Mouse (Mus musculus): ENCODE measurements around the gene Gm17720. TPM values are rescaled to one million over a fixed set of nuclear protein-coding genes. Genes with fewer than 3 reads are reported as not detected.

The Gm17720 gene
- polyA plus RNA-seq, 1 experiment: not detected

GRCm38 (mm10) chr8:110091869-110092268 is 10.7 kb downstream of the Gm17720 start:
- Histone ChIP-seq H3K4me1 (ENCODE audit: control insufficient read depth) (no peaks in the 10 kb centered on the region), H3K36me3 (ENCODE audit: control insufficient read depth) (peaks cover 9% of the 10 kb centered on the region), H3K27me3 (ENCODE audit: control insufficient read depth) (no peaks in the 10 kb centered on the region), H3K9me3 (ENCODE audit: control insufficient read depth, low read length) (peaks cover 21% of the 10 kb centered on the region), H3K4me3 (replicated peaks) (no peak overlapping the region)
- TF ChIP-seq GATA1 (IDR thresholded peaks at IDR 0.05; ENCODE audit: low read length) (no peak), TAL1 (IDR thresholded peaks at IDR 0.05; ENCODE audit: low read length) (no peak)

- TF ChIP-seq TAL1 (IDR thresholded peaks at IDR 0.05; ENCODE audit: low read length): no peak
- no peak for TF ChIP-seq GATA1 (IDR thresholded peaks at IDR 0.05; ENCODE audit: low read length)
- Histone ChIP-seq H3K36me3 (ENCODE audit: control insufficient read depth) (no peaks in the 10 kb centered on the region; the same call in 1 of the 2 replicates), H3K4me1 (ENCODE audit: control insufficient read depth) (peaks cover 9% of the 10 kb centered on the region), H3K9me3 (ENCODE audit: control insufficient read depth, low read length) (peaks cover 3% of the 10 kb centered on the region; the same call in 1 of the 2 replicates), H3K27me3 (ENCODE audit: control insufficient read depth) (peaks cover 7% of the 10 kb centered on the region), H3K4me3 (replicated peaks) (no peak overlapping the region)
These were observed 20.0 kb downstream of the Gm17720 start for GRCm38 (mm10) chr8:110082416-110083105.

DNA sequence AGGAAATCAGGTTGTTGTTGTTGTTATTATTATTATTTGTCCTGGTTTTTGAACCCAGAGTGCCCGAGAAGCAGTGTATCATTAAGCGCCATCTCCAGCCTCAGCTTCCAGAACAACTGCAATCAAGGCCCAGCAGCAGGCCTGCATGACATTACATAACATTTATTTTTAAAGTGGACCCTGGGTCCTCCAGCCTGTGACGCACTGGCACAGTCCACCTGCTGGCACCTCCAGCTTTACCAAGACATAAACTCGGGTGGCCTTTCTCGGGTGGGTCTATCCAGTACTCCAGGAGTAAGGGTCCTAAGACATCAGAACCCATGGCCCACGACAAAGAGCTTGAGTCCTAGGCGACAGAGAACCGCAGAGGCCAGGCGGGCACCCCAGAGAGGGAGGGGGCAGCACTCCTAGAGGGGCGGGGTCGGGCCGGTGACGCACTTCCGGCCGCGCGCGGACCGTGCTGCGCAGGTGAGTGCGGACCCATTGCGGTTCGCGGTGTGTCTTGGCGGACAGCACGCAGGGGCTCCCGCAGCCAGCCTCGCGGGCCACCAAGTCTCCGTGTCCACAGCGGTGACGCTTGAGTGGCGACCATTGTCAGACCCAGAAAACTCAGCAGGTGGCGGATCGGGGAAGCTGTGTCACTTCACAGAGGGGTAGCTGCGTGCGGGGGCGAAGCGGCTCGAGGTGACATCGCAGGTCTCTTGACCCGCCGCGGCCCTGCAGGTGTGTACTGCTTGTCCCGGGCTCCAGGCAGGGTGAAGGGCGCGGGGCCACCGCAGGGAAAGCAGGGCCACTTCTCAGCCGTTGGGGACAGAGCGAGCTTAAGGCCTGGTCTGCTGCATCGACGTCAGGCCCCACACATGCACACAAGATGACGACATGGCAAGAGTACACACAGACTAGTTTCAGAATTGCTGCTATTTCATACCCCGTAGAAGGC is 23.0 kb downstream of the Gm17720 start, which contains the start of gene Zfp612:
Gene Zfp612 (plus strand): TSS at position 465 of the 940 bp plus-strand sequence.
- peak within 1 kb of the TSS; percentile 63 for H3K4me3 ChIP-seq (replicated peaks)
- TF ChIP-seq GATA1 (IDR thresholded peaks at IDR 0.05; ENCODE audit: low read length) (no peak), TAL1 (IDR thresholded peaks at IDR 0.05; ENCODE audit: low read length) (no peak)
- H3K27me3 ChIP-seq (ENCODE audit: control insufficient read depth): peaks cover 7% of the 10 kb centered on the region
- no peaks in the 10 kb centered on the region for H3K36me3 ChIP-seq (ENCODE audit: control insufficient read depth)
- H3K9me3 ChIP-seq (ENCODE audit: control insufficient read depth, low read length): no peaks in the 10 kb centered on the region
- H3K4me1 ChIP-seq (ENCODE audit: control insufficient read depth): peaks cover 9% of the 10 kb centered on the region

GRCm38 (mm10) chr8:110074496-110074895 is 28.1 kb downstream of the Gm17720 start:
- Histone ChIP-seq H3K9me3 (ENCODE audit: control insufficient read depth, low read length) (no peaks in the 10 kb centered on the region), H3K36me3 (ENCODE audit: control insufficient read depth) (no peaks in the 10 kb centered on the region), H3K27me3 (ENCODE audit: control insufficient read depth) (peaks cover 1% of the 10 kb centered on the region), H3K4me3 (replicated peaks) (no peak overlapping the region), H3K4me1 (ENCODE audit: control insufficient read depth) (peaks cover 3% of the 10 kb centered on the region)
- no peak for TF ChIP-seq GATA1 (IDR thresholded peaks at IDR 0.05; ENCODE audit: low read length)
- TF ChIP-seq TAL1 (IDR thresholded peaks at IDR 0.05; ENCODE audit: low read length): no peak

- Histone ChIP-seq H3K9me3 (ENCODE audit: control insufficient read depth, low read length) (peaks cover 3% of the 10 kb centered on the region; the same call in 1 of the 2 replicates), H3K4me1 (ENCODE audit: control insufficient read depth) (no peaks in the 10 kb centered on the region), H3K36me3 (ENCODE audit: control insufficient read depth) (no peaks in the 10 kb centered on the region), H3K4me3 (replicated peaks) (no peak overlapping the region), H3K27me3 (ENCODE audit: control insufficient read depth) (no peaks in the 10 kb centered on the region)
- TF ChIP-seq GATA1 (IDR thresholded peaks at IDR 0.05; ENCODE audit: low read length) (no peak), TAL1 (IDR thresholded peaks at IDR 0.05; ENCODE audit: low read length) (no peak)
These were observed 31.0 kb downstream of the Gm17720 start for GRCm38 (mm10) chr8:110071600-110071999.

GRCm38 (mm10) chr8:110069706-110070105 is 32.8 kb downstream of the Gm17720 start:
- no peak overlapping the region for H3K4me3 ChIP-seq (replicated peaks)
- TF ChIP-seq GATA1 (IDR thresholded peaks at IDR 0.05; ENCODE audit: low read length) (no peak), TAL1 (IDR thresholded peaks at IDR 0.05; ENCODE audit: low read length) (no peak)
- H3K9me3 ChIP-seq (ENCODE audit: control insufficient read depth, low read length): peaks cover 6% of the 10 kb centered on the region; the same call in 1 of the 2 replicates
- no peaks in the 10 kb centered on the region for H3K36me3 ChIP-seq (ENCODE audit: control insufficient read depth)
- H3K4me1 ChIP-seq (ENCODE audit: control insufficient read depth): no peaks in the 10 kb centered on the region
- no peaks in the 10 kb centered on the region for H3K27me3 ChIP-seq (ENCODE audit: control insufficient read depth)

- Histone ChIP-seq H3K4me3 (replicated peaks) (no peak overlapping the region), H3K9me3 (ENCODE audit: control insufficient read depth, low read length) (peaks cover 6% of the 10 kb centered on the region; the same call in 1 of the 2 replicates), H3K27me3 (ENCODE audit: control insufficient read depth) (no peaks in the 10 kb centered on the region), H3K4me1 (ENCODE audit: control insufficient read depth) (no peaks in the 10 kb centered on the region), H3K36me3 (ENCODE audit: control insufficient read depth) (no peaks in the 10 kb centered on the region)
- no peak for TF ChIP-seq GATA1 (IDR thresholded peaks at IDR 0.05; ENCODE audit: low read length)
- no peak for TF ChIP-seq TAL1 (IDR thresholded peaks at IDR 0.05; ENCODE audit: low read length)
These were observed 36.9 kb downstream of the Gm17720 start for GRCm38 (mm10) chr8:110065676-110066075.

GRCm38 (mm10) chr8:110064606-110065365 is 37.8 kb downstream of the Gm17720 start:
- Histone ChIP-seq H3K27me3 (ENCODE audit: control insufficient read depth) (no peaks in the 10 kb centered on the region), H3K4me3 (replicated peaks) (no peak overlapping the region), H3K4me1 (ENCODE audit: control insufficient read depth) (no peaks in the 10 kb centered on the region), H3K9me3 (ENCODE audit: control insufficient read depth, low read length) (peaks cover 6% of the 10 kb centered on the region; the same call in 1 of the 2 replicates), H3K36me3 (ENCODE audit: control insufficient read depth) (no peaks in the 10 kb centered on the region)
- TF ChIP-seq TAL1 (IDR thresholded peaks at IDR 0.05; ENCODE audit: low read length): no peak
- TF ChIP-seq GATA1 (IDR thresholded peaks at IDR 0.05; ENCODE audit: low read length): no peak

All from erythroblast, embryonic 14.5 days (primary cell).